10 mouse cellular contexts compared by ENCODE assay signal in the genomic region with DNA sequence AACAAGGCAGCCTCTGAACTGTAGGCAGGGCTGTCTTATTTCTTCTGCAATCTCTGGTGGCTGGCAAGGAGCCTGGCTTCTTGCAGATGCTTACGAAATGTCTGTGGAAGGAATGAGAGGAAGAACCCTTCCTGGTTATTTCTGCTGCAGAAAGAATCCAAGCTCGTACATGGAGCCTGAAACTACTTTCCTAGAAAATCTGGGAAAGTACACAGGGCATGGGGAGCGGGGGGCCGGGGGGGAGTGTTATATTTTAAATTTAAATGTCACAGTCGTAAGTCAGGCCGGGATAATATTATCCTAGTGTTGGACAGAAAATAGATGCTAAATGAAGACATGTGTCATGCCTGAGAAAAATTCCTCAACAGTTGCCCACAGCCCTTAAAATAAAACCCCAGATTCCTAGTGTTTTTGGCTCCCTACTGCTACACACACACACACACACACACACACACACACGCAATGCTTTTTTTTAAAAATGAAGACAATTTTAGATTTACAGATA. TPM values are rescaled to one million over a fixed set of nuclear protein-coding genes. Genes with fewer than 3 reads are reported as not detected.
DNase-seq lines count a peak whose midpoint lies in the region; ATAC-seq lines count a peak whose summit lies in the region.
"Had no signal": no experiment of that assay in that cellular context is flagged by ENCODE, and none has a peak within 500 bp of the region (broad histone marks: within the 10 kb centered on the region; RNA-seq: fewer than 3 reads in every experiment).

No protein-coding gene starts in this region.

- no peak overlapping the region for H3K4me3 ChIP-seq in forebrain, embryonic 15.5 days
- no peak overlapping the region for H3K4me3 ChIP-seq in forebrain, embryonic 11.5 days (ENCODE audit: low read depth, low read length)
- H3K4me3 ChIP-seq: heart, embryonic 13.5 days; neural tube, embryonic 13.5 days had no signal

- ATAC-seq in forebrain, embryonic 15.5 days (replicated peaks): no peak
- no peak for ATAC-seq in forebrain, embryonic 11.5 days (replicated peaks; ENCODE audit: low FRiP score)

- no peaks in the 10 kb centered on the region for H3K27me3 ChIP-seq in forebrain, embryonic 15.5 days
- no peaks in the 10 kb centered on the region for H3K27me3 ChIP-seq in forebrain, embryonic 11.5 days (ENCODE audit: control insufficient read depth, insufficient read depth, low read length)
- H3K27me3 ChIP-seq: neural tube, embryonic 13.5 days had no signal

- no peak for DNase-seq in forebrain, embryonic 11.5 days (ENCODE audit: low spot score)
- peak; percentile 62 for DNase-seq in adrenal gland, postnatal 10 days
- DNase-seq in gastrocnemius, postnatal 10 days: peak; percentile 47
- DNase-seq in lung, postnatal 10 days: peak; percentile 69
- no peak for DNase-seq in thymus, postnatal 14 days
- DNase-seq in spleen, postnatal 14 days (ENCODE audit: low spot score in 2 of 2): no peak
- no peak for DNase-seq in yolk sac, embryonic 10.5 days (ENCODE audit: low spot score)

- no peak overlapping the region for H3K9ac ChIP-seq in forebrain, embryonic 15.5 days (replicated peaks)
- H3K9ac ChIP-seq in forebrain, embryonic 11.5 days (ENCODE audit: low read length): no peak overlapping the region
- H3K9ac ChIP-seq: heart, embryonic 13.5 days; neural tube, embryonic 13.5 days had no signal

- no peaks in the 10 kb centered on the region for H3K4me1 ChIP-seq in forebrain, embryonic 15.5 days
- no peaks in the 10 kb centered on the region for H3K4me1 ChIP-seq in forebrain, embryonic 11.5 days (replicated peaks; ENCODE audit: control insufficient read depth, insufficient read depth, low read length)
- H3K4me1 ChIP-seq: heart, embryonic 13.5 days; neural tube, embryonic 13.5 days had no signal

- WGBS in forebrain, embryonic 15.5 days: 83% methylated on average over 7 of the region's 7 CpGs
- 86% methylated on average over 7 of the region's 7 CpGs for WGBS in forebrain, embryonic 11.5 days

- H3K27ac ChIP-seq in forebrain, embryonic 15.5 days (replicated peaks): peak overlapping the region; percentile 49; the same call in 1 of the 2 replicates
- H3K27ac ChIP-seq in forebrain, embryonic 11.5 days (ENCODE audit: low read depth, low read length): no peak overlapping the region
- H3K27ac ChIP-seq: heart, embryonic 13.5 days; neural tube, embryonic 13.5 days had no signal

- no peak overlapping the region for H3K4me2 ChIP-seq in forebrain, embryonic 15.5 days (replicated peaks)
- no peak overlapping the region for H3K4me2 ChIP-seq in forebrain, embryonic 11.5 days (ENCODE audit: low read depth, low read length, severe bottlenecking)
- H3K4me2 ChIP-seq: heart, embryonic 13.5 days; neural tube, embryonic 13.5 days had no signal

- H3K9me3 ChIP-seq in forebrain, embryonic 15.5 days: no peaks in the 10 kb centered on the region
- H3K9me3 ChIP-seq in forebrain, embryonic 11.5 days (ENCODE audit: control insufficient read depth, low read length): no peaks in the 10 kb centered on the region
- H3K9me3 ChIP-seq: heart, embryonic 13.5 days; neural tube, embryonic 13.5 days had no signal

- no peaks in the 10 kb centered on the region for H3K36me3 ChIP-seq in forebrain, embryonic 15.5 days
- H3K36me3 ChIP-seq in forebrain, embryonic 11.5 days (ENCODE audit: control insufficient read depth, insufficient read depth, low read length): no peaks in the 10 kb centered on the region
- H3K36me3 ChIP-seq: heart, embryonic 13.5 days; neural tube, embryonic 13.5 days had no signal

RNA-seq across cellular contexts. Expression of gene Vgll4, which starts 7.2 kb away (rescaled TPM):
- polyA plus RNA-seq in forebrain, embryonic 15.5 days (2015; fragmentation: Nextera tagmentation; extraction: Ambion mirVana): 83.1 and 88.6 TPM in 2 replicates
- 72.0 and 73.1 TPM in 2 replicates for polyA plus RNA-seq in forebrain, embryonic 11.5 days (2014; fragmentation: Nextera tagmentation; extraction: Ambion mirVana)
- total RNA-seq in adrenal gland, postnatal 10 days (2021): 10 to 100 TPM; 82.4 to 93.1 TPM
- total RNA-seq in gastrocnemius, postnatal 10 days (2021): 10 to 100 TPM; 23.5 to 31.8 TPM

Comparison
In these comparisons a context has a peak if more than half of its experiments do, and no peak if none do; other contexts are left out.
1. DNase-seq: peak in adrenal gland, postnatal 10 days (single experiment), gastrocnemius, postnatal 10 days (single experiment) and lung, postnatal 10 days (single experiment); none in forebrain, embryonic 11.5 days (single experiment), thymus, postnatal 14 days (single experiment), spleen, postnatal 14 days (0 of 2) and yolk sac, embryonic 10.5 days (single experiment).